8 mouse cellular contexts compared by ENCODE assay signal in genomic region chr7:55968258-55968901, GRCm38 (mm10). TPM values are rescaled to one million over a fixed set of nuclear protein-coding genes. Genes with fewer than 3 reads are reported as not detected.
DNase-seq lines count a peak whose midpoint lies in the region; ATAC-seq and TF ChIP-seq lines count a peak whose summit lies in the region.

No protein-coding gene starts in this region.

- no peaks in the 10 kb centered on the region for H3K9me3 ChIP-seq in kidney, embryonic 16.5 days (ENCODE audit: low read length)
- H3K9me3 ChIP-seq in limb, embryonic 10.5 days (replicated peaks), result no peaks in the 10 kb centered on the region
- H3K9me3 ChIP-seq in stomach, postnatal 0 days (ENCODE audit: control insufficient read depth, low read length), result no peaks in the 10 kb centered on the region

- peak overlapping the region; percentile 40 for H3K9ac ChIP-seq in kidney, embryonic 16.5 days (replicated peaks; ENCODE audit: low read length)
- H3K9ac ChIP-seq in stomach, postnatal 0 days (ENCODE audit: low read length), result peak overlapping the region; percentile 45; the same call in 1 of the 2 replicates

- 41% methylated on average over 16 of the region's 16 CpGs for WGBS in kidney, embryonic 16.5 days
- WGBS in limb, embryonic 10.5 days, result 45% methylated on average over 16 of the region's 16 CpGs
- WGBS in stomach, postnatal 0 days, result 31% methylated on average over 16 of the region's 16 CpGs

- no peak for DNase-seq in kidney, adult 11 months
- DNase-seq in R1 (ENCODE audit: low read depth, low spot score), result peak; percentile 78
- peak; percentile 23 for DNase-seq in heart, adult 8-10 months (ENCODE audit: low spot score)
- DNase-seq in limb, embryonic 10.5 days (ENCODE audit: low spot score), result no peak
- peak; percentile 63 for DNase-seq in stomach, postnatal 0 days (ENCODE audit: low spot score)
- DNase-seq in testis, postnatal 14 days (ENCODE audit: low spot score), result no peak

- no peaks in the 10 kb centered on the region for H3K27me3 ChIP-seq in kidney, embryonic 16.5 days (ENCODE audit: insufficient read depth, low read length)
- no peaks in the 10 kb centered on the region for H3K27me3 ChIP-seq in limb, embryonic 10.5 days (ENCODE audit: low read depth, poor library complexity, severe bottlenecking)
- no peaks in the 10 kb centered on the region for H3K27me3 ChIP-seq in stomach, postnatal 0 days (ENCODE audit: control insufficient read depth, insufficient read depth, low read length)

- H3K4me3 ChIP-seq in kidney, embryonic 16.5 days (ENCODE audit: low read length), result peak overlapping the region; percentile 39
- H3K4me3 ChIP-seq in limb, embryonic 10.5 days, result peak overlapping the region; percentile 24
- H3K4me3 ChIP-seq in stomach, postnatal 0 days (ENCODE audit: low read depth, low read length), result peak overlapping the region; percentile 36

- TF ChIP-seq EP300 in stomach, postnatal 0 days (optimal IDR thresholded peaks at IDR 0.05), result no peak

- peak overlapping the region; percentile 45 for H3K4me2 ChIP-seq in kidney, embryonic 16.5 days (replicated peaks; ENCODE audit: low read depth, low read length)
- peak overlapping the region; percentile 55 for H3K4me2 ChIP-seq in stomach, postnatal 0 days (replicated peaks; ENCODE audit: low read depth)

- ATAC-seq in kidney, embryonic 16.5 days (ENCODE audit: low FRiP score, low TSS enrichment), result no peak
- ATAC-seq in megakaryocyte-erythroid progenitor cell, adult 5-6 weeks (replicated peaks; ENCODE audit: low FRiP score, low TSS enrichment, poor library complexity, severe bottlenecking), result peak; percentile 98
- ATAC-seq in stomach, postnatal 0 days (ENCODE audit: low FRiP score, low TSS enrichment), result peak; percentile 91

- 0 out of 2 replicates have a peak, but pooled peaks have one; percentile 5 for TF ChIP-seq CTCF in stomach, postnatal 0 days (IDR thresholded peaks at IDR 0.05; ENCODE audit: low read depth)

- H3K36me3 ChIP-seq in kidney, embryonic 16.5 days (ENCODE audit: insufficient read depth, low read length), result no peaks in the 10 kb centered on the region
- no peaks in the 10 kb centered on the region for H3K36me3 ChIP-seq in limb, embryonic 10.5 days
- H3K36me3 ChIP-seq in stomach, postnatal 0 days (ENCODE audit: control insufficient read depth, insufficient read depth, low read length), result no peaks in the 10 kb centered on the region

- no peak overlapping the region for H3K27ac ChIP-seq in kidney, embryonic 16.5 days (ENCODE audit: low read length)
- no peak overlapping the region for H3K27ac ChIP-seq in limb, embryonic 10.5 days
- 0 out of 2 replicates have a peak overlapping the region, but pooled peaks have one; percentile 40 for H3K27ac ChIP-seq in stomach, postnatal 0 days (replicated peaks)

- no peaks in the 10 kb centered on the region for H3K4me1 ChIP-seq in kidney, embryonic 16.5 days (ENCODE audit: insufficient read depth, low read length)
- H3K4me1 ChIP-seq in limb, embryonic 10.5 days, result peaks cover 9% of the 10 kb centered on the region
- no peaks in the 10 kb centered on the region for H3K4me1 ChIP-seq in stomach, postnatal 0 days (replicated peaks; ENCODE audit: control insufficient read depth, insufficient read depth)

RNA-seq across cellular contexts. Expression of gene Nipa2, which starts 6.1 kb away (rescaled TPM):
- 40.6 and 42.8 TPM in 2 replicates for polyA plus RNA-seq in kidney, embryonic 16.5 days (2015; fragmentation: Nextera tagmentation; extraction: Ambion mirVana)
- 10 to 100 TPM; 31.8 to 36.3 (median 33.3) TPM for total RNA-seq in heart, adult 8-10 months (2022)
- polyA plus RNA-seq in limb, embryonic 10.5 days (2016; fragmentation: Nextera tagmentation; extraction: Ambion mirVana), result 46.1 and 46.4 TPM in 2 replicates
- total RNA-seq in megakaryocyte-erythroid progenitor cell, adult 5-6 weeks (2014; fragmentation: Nextera tagmentation), result 27.6 and 35.5 TPM in 2 replicates
- 26.9 and 38.0 TPM in 2 replicates for total RNA-seq in megakaryocyte-erythroid progenitor cell, adult 5-6 weeks (2017)
- 38.0 and 39.2 TPM in 2 replicates for polyA plus RNA-seq in stomach, postnatal 0 days (2015; fragmentation: Nextera tagmentation; extraction: Ambion mirVana)

RNA-seq across cellular contexts. Expression of gene Nipa1, which starts 51.4 kb away (rescaled TPM):
- polyA plus RNA-seq in kidney, embryonic 16.5 days (2015; fragmentation: Nextera tagmentation; extraction: Ambion mirVana), result 4.4 and 5.9 TPM in 2 replicates
- 1 to 10 TPM; 7.4 to 9.0 (median 7.8) TPM for total RNA-seq in heart, adult 8-10 months (2022)
- polyA plus RNA-seq in limb, embryonic 10.5 days (2016; fragmentation: Nextera tagmentation; extraction: Ambion mirVana), result 5.2 and 5.9 TPM in 2 replicates
- total RNA-seq in megakaryocyte-erythroid progenitor cell, adult 5-6 weeks (2014; fragmentation: Nextera tagmentation), result 12.6 and 16.9 TPM in 2 replicates
- total RNA-seq in megakaryocyte-erythroid progenitor cell, adult 5-6 weeks (2017), result 25.5 and 31.7 TPM in 2 replicates
- 6.3 and 6.4 TPM in 2 replicates for polyA plus RNA-seq in stomach, postnatal 0 days (2015; fragmentation: Nextera tagmentation; extraction: Ambion mirVana)

Comparison
In these comparisons a context has a peak if more than half of its experiments do, and no peak if none do; other contexts are left out.
1. DNase-seq: peak in R1 (single experiment), heart, adult 8-10 months (single experiment) and stomach, postnatal 0 days (single experiment); none in kidney, adult 11 months (single experiment), limb, embryonic 10.5 days (single experiment) and testis, postnatal 14 days (single experiment).
2. Peak in every context shown above with its lines, with median percentiles within 50 percentile points of each other: H3K4me3 ChIP-seq.